Mouse (Mus musculus) E14TG2a.4 (cell line): ENCODE results near the gene Gm45716.

ENCODE experiments used
- CTCF ChIP-seq: conservative IDR thresholded peaks from 2 replicates; pipeline ENCODE4 v1.5.1; 2014; ENCODE audit warnings: low read length
- NANOG ChIP-seq: IDR thresholded peaks from 2 replicates; pipeline ENCODE4 v1.6.1; 2014; ENCODE audit warnings: borderline replicate concordance, low read length, mixed read lengths
- POU5F1 ChIP-seq: IDR thresholded peaks from 2 replicates; pipeline ENCODE4 v1.6.1; 2014; ENCODE audit warnings: low read length, borderline replicate concordance

DNA sequence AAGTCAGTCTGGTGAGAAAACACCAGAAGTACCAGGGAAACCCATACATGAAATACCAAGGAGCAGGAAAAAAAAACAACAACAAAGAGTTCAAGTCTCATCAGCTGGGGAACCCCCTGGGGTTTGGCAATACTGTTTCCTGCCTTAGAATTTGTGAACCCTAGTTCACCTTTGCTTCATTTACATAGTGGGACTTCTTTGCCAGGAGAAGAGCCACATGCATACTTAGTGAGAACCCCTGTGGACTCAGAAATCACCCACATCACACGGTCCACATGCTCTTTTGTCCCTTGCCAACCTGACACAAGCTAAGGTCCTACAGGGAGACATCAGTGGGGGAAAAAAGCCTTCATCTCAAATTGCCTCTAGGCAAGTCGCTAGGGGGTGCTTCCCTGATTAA is 51.2 kb downstream of the Gm45716 start:
- TF ChIP-seq CTCF (no peak), POU5F1 (no peak), NANOG (peak; percentile 73; the same call in 1 of the 2 replicates)
